Mouse (Mus musculus) adrenal gland, adult 2 months (tissue): ENCODE measurements at regions not wholly inside any gene's neighbourhood (a gene's known extent, or its start where the extent isn't known, plus 50 kb on each side); places are given as distances from the start of the nearest gene placed in this dataset.

Experiments used
- DNase-seq: peaks from one replicate; pipeline ENCODE4 v3.0.0; 2021

GRCm38 (mm10) chr6:100045109-100045508, 242.2 kb downstream of the Rybp start:
- DNase-seq = no peak

- no peak for DNase-seq
These were observed 246.1 kb downstream of the Rybp start for GRCm38 (mm10) chr6:100041161-100041560.

GRCm38 (mm10) chr6:100040459-100040984, 246.8 kb downstream of the Rybp start:
- DNase-seq = no peak

- DNase-seq = no peak
These were observed 254.6 kb downstream of the Rybp start for GRCm38 (mm10) chr6:100032701-100033100.

GRCm38 (mm10) chr6:100030522-100030921, 256.8 kb downstream of the Rybp start:
- DNase-seq = no peak

- DNase-seq = no peak
These were observed 257.3 kb downstream of the Rybp start for GRCm38 (mm10) chr6:100030010-100030409.

- no peak for DNase-seq
These were observed 259.8 kb downstream of the Rybp start for GRCm38 (mm10) chr6:100027524-100027923.

- DNase-seq = no peak
These were observed 261.7 kb downstream of the Rybp start for GRCm38 (mm10) chr6:100025531-100025951.

- DNase-seq = no peak
These were observed 263.7 kb downstream of the Rybp start for GRCm38 (mm10) chr6:100023434-100024095.

- DNase-seq = no peak
These were observed 268.3 kb downstream of the Rybp start for GRCm38 (mm10) chr6:100019016-100019415.

- peak; percentile 65 for DNase-seq
These were observed 273.3 kb downstream of the Rybp start for GRCm38 (mm10) chr6:100013949-100014348.

GRCm38 (mm10) chr6:100011520-100012062, 275.7 kb downstream of the Rybp start:
- DNase-seq = peak; percentile 52

GRCm38 (mm10) chr6:100010954-100011481, 276.3 kb downstream of the Rybp start:
- DNase-seq = no peak

GRCm38 (mm10) chr6:99999711-100000365, 273.6 kb upstream of the Prok2 start:
- DNase-seq = no peak

GRCm38 (mm10) chr6:99995970-99996956, 270.1 kb upstream of the Prok2 start:
- no peak for DNase-seq

- DNase-seq = no peak
These were observed 267.8 kb upstream of the Prok2 start for GRCm38 (mm10) chr6:99994026-99994425.

GRCm38 (mm10) chr6:99991079-99991478, 264.9 kb upstream of the Prok2 start:
- DNase-seq = peak; percentile 94

- no peak for DNase-seq
These were observed 264.4 kb upstream of the Prok2 start for GRCm38 (mm10) chr6:99990604-99991003.

- no peak for DNase-seq
These were observed 260.3 kb upstream of the Prok2 start for GRCm38 (mm10) chr6:99986449-99986848.

GRCm38 (mm10) chr6:99985322-99985721, 259.1 kb upstream of the Prok2 start:
- no peak for DNase-seq

GRCm38 (mm10) chr6:99984856-99985224, 258.6 kb upstream of the Prok2 start:
- no peak for DNase-seq
